Mouse (Mus musculus) lung, adult 2 months (tissue): ENCODE measurements around the gene Rhob.

Experiments used
- CTCF ChIP-seq: fragments of 200-500 bp; IDR thresholded peaks from 2 replicates; pipeline ENCODE4 v1.5.1; 2011; ENCODE audit warnings: mild to moderate bottlenecking, low read length, control low read depth; ENCODE audit not compliant: insufficient read depth
- POLR2A ChIP-seq: fragments of 200-500 bp; IDR thresholded peaks from 2 replicates; pipeline ENCODE4 v1.6.1; 2011; ENCODE audit warnings: low read depth, mild to moderate bottlenecking, control low read depth, low read length, borderline replicate concordance; ENCODE audit errors: extremely low read depth

DNA sequence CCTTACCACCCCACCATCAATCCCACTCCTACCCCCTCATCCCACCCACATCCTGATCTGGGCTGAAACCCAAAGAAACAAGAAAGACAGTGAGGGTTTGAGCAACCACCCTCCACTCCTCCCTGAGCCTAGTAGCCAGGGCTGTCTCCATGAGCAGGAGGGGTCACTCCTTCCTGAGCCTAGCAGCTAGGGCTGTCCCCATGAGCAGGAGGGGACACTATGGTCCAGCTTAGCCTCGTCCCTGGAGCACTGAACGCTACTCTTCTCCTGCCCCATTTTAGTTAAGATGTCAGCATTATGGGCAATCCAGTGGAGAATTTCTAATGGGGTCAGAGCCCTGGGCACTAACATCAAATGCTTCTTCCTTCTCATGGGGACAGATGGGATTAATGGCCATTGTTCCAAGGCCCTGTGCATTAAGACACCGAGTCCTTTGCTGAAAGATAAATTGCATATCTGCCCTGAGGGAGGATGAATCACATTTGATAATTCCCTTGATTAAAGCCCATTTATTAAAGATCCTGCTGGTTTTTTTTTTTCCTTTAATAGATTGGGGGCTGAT lies 36.1 kb downstream of the Rhob start:
- TF ChIP-seq CTCF, result no peak
- no peak for TF ChIP-seq POLR2A
